Mouse (Mus musculus) layer of hippocampus, postnatal 25 days (tissue): ENCODE data around the gene Ccdc89. TPM values are rescaled to one million over a fixed set of nuclear protein-coding genes. Genes with fewer than 3 reads are reported as not detected.

Experiments
- DNase-seq, 2 experiments: peaks; one replicate each; pipeline ENCODE4 v3.0.0; 2022; ENCODE audit warnings: mixed read lengths in 2 of 2, low spot score in 1 of 2; ENCODE audit errors: extremely low spot score in 1 of 2
- total RNA-seq, 2 experiments: library from RNA; stranded (reverse); gene quantifications; 2 replicates each; pipeline ENCODE4 v1.2.3; 2021

Ccdc89 gene
- total RNA-seq, 2 experiments from 2014 or later, result 0.40 to 0.69 TPM

GRCm38 (mm10) chr7:90461441-90461840, 35.1 kb downstream of the Ccdc89 start:
- no peak for DNase-seq

GRCm38 (mm10) chr7:90473511-90473910, 47.1 kb downstream of the Ccdc89 start:
- DNase-seq, result no peak

- peak; percentile 92 to 94 for DNase-seq
Measured at GRCm38 (mm10) chr7:90475793-90476312, 49.5 kb downstream of the Ccdc89 start, which contains the start of gene Tmem126b. Gene Tmem126b, minus strand, starts transcription at chr7:90476001.

GRCm38 (mm10) chr7:90476313-90477245, 50.2 kb downstream of the Ccdc89 start, which contains the start of gene Dlg2:
Gene Dlg2, plus strand, starts transcription at chr7:90476672.
- DNase-seq, result peak in 1 of 2 experiments; percentile 20

Other genes with a start within 250 kb of the Ccdc89 start
- not detected for gene Ccdc83, start 160.8 kb upstream of the Ccdc89 start, total RNA-seq
- gene Sytl2, start 124.3 kb upstream of the Ccdc89 start, total RNA-seq, result 10 to 100 TPM; 40.4 to 49.5 TPM
- gene Crebzf, start 16.2 kb downstream of the Ccdc89 start, total RNA-seq, result 10 to 100 TPM; 70.3 to 88.1 TPM
- 10 to 100 TPM; 39.7 to 43.9 TPM for gene Tmem126a, start 30.7 kb downstream of the Ccdc89 start, total RNA-seq
- 10 to 100 TPM; 23.9 to 24.8 TPM for gene Tmem126b, start 49.4 kb downstream of the Ccdc89 start, total RNA-seq
- 100 to 1,000 TPM; 264 to 282 TPM for gene Dlg2, start 50.1 kb downstream of the Ccdc89 start, total RNA-seq